Mouse (Mus musculus) MEL (cell line): ENCODE measurements around the gene Farp1.

Source experiments
- CTCF ChIP-seq, 3 experiments: IDR thresholded peaks in 2 of 3; conservative IDR thresholded peaks in 1 of 3; 2 replicates each; pipeline ENCODE4 v1.5.1; 2011 to 2012; ENCODE audit warnings: low read length in 3 of 3, low read depth in 2 of 3, mild to moderate bottlenecking in 2 of 3, improper control_type of control experiment in 1 of 3, inconsistent platforms in 1 of 3, mixed read lengths in 1 of 3, moderate library complexity in 1 of 3; ENCODE audit not compliant: control insufficient read depth in 1 of 3, insufficient read depth in 1 of 3, poor library complexity in 1 of 3, severe bottlenecking in 1 of 3
- POLR2A ChIP-seq, 2 experiments: IDR thresholded peaks; 2 replicates each; pipeline ENCODE4 v1.6.1; 2011 to 2012; ENCODE audit warnings: low read length in 2 of 2, mild to moderate bottlenecking in 2 of 2, control low read depth in 1 of 2, improper control_type of control experiment in 1 of 2, low read depth in 1 of 2, moderate library complexity in 1 of 2; ENCODE audit not compliant: control insufficient read depth in 1 of 2, insufficient read depth in 1 of 2, poor library complexity in 1 of 2
- POLR2AphosphoS2 ChIP-seq: IDR thresholded peaks from 2 replicates; pipeline ENCODE4 v1.6.1; 2011; ENCODE audit warnings: low read length, improper control_type of control experiment

GRCm38 (mm10) chr14:121121664-121122063 is 86.7 kb downstream of the Farp1 start:
- TF ChIP-seq POLR2A (IDR thresholded peaks at IDR 0.05; ENCODE audit: control insufficient read depth in 1 of 2, insufficient read depth in 1 of 2, low read depth in 1 of 2, low read length in 2 of 2, poor library complexity in 1 of 2) (no peak), POLR2AphosphoS2 (no peak), CTCF (IDR thresholded peaks at IDR 0.05 in 2 of 3, conservative IDR thresholded peaks at IDR 0.05 in 1 of 3; ENCODE audit: control insufficient read depth in 1 of 3, insufficient read depth in 1 of 3, low read depth in 2 of 3, low read length in 3 of 3, poor library complexity in 1 of 3, severe bottlenecking in 1 of 3) (no peak)
